Mouse (Mus musculus) NIH3T3 (cell line): ENCODE data around the gene Fhl3.
"Not testable (repeated sequence)": the region's sequence is repeated elsewhere in the genome, so short reads cannot be mapped to it uniquely, and the experiment has no call there.

Experiments used
- DNase-seq: peaks from one replicate; pipeline ENCODE4 v3.0.0-alpha.2; 2012; ENCODE audit warnings: low read depth

Gene Fhl3

DNA sequence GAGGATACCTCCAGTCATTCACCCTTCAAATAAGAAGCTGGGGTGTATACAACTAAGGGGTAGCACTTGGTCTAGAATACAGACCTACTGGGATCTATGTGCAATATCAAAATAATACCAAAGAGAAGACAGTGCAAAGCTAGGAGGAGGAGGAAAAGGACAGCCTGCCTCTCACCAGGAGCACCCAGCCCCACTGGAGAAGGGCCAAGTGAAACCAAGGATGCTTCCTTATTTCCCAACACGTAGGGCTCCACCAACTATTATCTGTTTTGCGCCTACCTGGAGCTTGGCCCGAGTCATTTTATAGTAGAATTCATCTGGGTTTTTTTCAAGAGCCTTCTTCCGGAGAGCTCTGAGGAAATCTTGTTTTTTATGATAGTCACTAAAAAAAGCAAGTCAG lies 17.0 kb upstream of the Fhl3 start:
- DNase-seq, result no peak

DNA sequence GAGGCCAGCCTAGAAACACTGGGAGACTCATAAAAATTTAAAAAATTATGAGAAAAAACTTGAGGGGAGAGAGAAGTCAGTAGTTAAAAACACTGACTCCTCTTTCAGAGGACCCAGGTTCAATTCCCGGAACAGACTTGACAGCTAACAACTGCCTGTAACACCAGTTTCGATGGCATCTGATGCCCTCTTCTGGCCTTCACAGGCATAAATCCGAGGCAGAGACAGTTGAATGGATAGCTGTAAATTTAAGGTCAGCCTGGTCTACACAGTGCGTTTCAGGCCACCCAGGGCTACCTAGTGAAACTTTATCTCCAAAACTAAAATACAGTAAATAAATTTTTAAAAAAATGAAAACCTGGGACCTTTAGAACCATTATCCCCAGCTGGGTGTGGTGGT lies 15.5 kb upstream of the Fhl3 start:
- peak; percentile 45 for DNase-seq

DNA sequence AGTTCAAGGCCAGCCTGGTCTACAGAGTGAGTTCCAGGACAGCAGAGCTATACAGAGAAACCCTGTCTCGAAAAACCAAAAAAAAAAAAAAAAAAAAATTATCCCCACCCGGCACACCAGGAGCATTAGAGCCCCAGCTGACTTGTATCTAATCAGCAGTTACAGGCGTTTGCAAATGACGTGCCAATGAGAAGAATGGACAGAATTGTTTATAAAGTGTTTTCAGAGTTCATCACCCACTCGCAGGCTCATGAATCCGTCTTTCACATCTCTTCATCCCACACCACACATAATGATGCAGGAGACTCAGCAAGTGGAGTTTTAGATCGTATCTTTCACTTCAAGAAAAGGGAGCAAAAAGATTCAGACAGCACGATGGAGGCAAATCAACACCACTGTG lies 15.0 kb upstream of the Fhl3 start:
- DNase-seq, result no peak

DNA sequence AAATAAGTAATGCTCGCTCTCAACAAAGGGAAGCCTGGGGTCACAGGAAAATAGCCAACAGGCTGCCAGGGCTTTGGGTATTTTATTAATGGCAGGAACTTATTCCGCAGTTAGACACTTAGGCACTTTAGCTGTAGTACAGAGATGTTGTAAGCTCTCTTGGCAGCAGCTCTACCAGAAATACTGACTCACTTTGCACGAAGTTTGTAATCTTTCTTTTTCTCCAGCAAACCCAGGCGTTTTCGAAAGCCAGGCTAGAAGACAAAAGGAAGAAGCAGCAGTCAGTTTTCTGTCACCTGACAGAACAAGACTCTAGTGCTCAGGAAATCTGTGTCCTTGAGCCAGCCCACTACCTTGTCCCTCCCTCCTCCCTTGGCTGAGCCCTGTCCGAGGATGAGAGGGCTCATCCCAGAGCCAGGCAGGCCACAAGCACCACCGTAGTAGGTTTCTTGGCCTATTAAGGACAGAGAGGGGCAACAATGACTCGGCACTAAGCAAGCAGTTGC lies 14.6 kb upstream of the Fhl3 start:
- DNase-seq, result peak; percentile 91

DNA sequence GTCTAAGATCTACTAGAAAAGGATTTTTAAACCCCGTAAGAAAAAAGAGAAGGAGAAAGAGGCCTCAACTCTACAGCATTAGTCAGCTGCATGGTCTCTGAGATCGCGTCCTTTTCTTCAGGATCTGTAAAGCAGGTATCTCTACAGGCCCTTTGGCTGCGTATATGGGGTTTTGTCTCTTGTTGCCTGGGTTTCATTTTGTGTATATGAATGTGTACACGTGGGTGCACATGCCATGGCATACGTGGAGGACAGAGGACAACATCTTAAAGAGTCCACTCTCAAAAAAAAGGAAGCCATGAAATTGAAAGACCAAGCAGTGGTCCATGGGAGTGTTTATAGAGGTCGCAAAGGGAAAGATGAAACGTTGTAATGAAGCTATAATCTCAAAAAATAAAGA lies 9.0 kb upstream of the Fhl3 start:
- no peak for DNase-seq

DNA sequence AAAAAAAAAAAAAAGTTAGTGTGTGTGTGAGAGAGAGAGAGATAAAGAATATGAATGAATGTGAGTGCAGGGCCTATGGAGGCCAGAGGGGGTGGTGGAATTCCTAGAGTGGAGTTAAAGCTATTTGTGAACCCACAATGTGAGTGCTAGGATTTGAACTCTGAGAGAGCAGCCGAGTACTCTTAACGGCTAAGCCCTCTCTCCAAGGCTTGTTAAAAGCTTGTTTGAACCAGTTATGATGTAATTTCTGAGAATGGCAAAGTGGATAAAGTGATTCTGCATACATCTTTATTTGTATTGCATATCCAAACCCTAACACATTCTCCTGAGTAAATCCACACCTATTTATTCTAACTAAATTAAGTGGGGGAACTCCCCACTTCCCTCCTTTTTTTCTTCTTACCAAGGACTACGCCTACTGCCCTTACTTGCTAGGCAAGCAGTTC lies 8.1 kb upstream of the Fhl3 start:
- DNase-seq, result peak; percentile 52

DNA sequence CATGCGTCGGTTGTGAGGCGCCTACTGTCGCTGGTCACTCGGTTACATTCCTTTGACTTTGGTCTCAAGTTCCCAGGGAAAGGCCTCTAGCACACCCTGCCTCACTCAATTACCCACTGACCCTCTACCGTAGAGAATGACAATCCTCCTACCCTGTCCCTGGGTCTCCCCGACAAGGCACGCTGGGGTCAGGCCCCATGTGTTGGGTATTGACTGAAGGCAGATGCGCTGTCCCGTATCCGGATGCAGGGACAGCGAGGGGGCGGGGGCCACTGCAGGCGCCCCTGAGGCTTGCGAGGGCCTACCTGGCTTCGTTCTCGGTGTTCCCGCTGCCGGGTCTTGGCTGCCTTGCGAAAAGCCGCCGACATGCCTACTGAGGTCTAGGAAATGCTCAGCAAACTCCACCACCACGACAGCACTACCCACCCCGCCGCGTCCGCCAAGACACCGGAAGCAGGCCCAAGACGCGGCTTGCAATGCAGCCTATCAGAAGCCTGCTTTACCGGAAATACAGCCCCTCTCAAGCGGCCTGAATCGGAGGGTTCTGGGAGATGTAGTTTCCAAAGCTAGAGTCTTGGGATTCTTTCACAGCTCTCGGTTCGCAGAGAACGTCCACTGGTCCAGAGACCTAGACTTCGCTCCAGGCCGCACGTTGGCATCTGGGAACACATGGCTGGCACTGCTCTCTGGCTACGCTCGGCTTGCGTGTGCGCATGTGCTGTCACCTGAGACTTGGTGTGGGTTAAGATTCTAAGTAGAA lies 7.2 kb upstream of the Fhl3 start, which contains the start of gene Utp11:
Gene Utp11 (minus strand): TSS at position 466 of the 760 bp plus-strand sequence.
- peak; percentile 96 for DNase-seq

DNA sequence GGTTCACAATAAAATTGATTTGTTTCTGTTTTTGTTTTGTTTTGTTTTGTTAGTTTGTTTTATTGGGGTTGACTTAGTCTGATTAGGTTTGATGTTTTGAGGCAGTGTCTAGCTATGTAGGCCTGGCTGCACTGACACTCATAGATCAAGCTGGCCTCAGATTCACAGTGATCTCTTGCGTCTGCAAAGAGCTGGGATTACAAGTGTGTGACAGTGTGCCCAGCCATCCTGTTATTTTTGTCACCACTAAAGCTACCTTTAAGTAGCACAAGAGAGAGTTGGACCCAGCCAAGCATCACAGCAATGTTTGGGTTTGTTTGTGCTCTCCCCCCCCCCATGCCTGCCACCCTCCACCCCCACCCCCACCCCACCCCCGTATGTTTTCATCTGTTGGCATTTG lies 5.9 kb upstream of the Fhl3 start:
- no peak for DNase-seq

DNA sequence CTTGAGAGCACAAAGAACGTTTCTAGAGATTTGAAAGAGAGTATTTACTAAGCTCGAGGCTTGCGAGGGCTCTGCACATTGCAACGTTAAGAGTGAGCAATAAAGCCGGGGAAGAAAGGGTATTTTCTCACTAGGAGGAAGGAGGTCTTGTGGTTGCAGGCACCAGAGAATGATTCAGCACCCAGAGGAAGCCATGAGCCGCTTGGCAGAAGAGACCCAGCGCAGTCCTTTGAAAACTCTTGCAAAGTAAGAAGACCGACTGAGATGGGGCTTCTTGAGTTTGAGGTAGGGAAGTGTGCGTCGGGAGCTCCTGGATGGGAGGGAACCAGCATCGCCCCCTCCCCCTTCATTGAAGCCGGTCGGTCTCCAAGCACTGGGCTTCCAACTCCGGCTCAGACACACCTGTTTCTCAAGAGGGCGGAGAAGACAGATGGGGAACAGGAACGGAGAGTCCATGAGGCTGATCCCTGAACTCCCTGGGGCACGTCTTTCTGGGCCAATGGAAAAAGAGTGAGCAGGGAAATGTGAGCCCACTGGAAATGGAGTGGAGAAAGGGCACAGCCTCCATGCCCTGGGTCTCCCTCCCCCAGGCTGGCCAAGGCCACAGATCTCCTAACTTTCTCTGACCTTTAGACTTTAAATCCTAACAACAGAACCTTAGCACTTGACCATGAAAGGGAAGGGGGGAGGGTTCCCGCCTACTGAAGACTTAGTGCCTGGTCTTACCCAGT lies 4.5 kb upstream of the Fhl3 start:
- peak; percentile 67 for DNase-seq

DNA sequence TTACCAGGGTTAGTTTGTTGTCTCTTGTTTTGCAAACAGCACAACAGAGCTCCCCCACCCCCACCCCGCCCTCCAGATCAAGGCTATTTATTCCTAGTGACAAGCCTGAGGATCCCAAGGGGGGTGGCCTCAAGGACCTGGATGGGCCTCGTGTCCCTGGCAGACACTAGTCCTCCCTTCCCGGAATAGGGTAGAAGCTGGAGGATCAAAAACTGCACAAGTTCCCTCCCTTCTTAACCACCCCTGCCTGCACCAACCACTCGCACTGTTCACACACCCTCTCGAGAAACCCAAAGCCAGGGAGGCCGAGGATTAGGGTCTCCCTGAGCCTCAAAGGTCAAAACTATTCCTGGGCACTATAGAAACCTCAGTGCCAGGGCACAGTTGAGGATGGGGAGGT lies 710 bp upstream of the Fhl3 start:
- DNase-seq, result no peak

DNA sequence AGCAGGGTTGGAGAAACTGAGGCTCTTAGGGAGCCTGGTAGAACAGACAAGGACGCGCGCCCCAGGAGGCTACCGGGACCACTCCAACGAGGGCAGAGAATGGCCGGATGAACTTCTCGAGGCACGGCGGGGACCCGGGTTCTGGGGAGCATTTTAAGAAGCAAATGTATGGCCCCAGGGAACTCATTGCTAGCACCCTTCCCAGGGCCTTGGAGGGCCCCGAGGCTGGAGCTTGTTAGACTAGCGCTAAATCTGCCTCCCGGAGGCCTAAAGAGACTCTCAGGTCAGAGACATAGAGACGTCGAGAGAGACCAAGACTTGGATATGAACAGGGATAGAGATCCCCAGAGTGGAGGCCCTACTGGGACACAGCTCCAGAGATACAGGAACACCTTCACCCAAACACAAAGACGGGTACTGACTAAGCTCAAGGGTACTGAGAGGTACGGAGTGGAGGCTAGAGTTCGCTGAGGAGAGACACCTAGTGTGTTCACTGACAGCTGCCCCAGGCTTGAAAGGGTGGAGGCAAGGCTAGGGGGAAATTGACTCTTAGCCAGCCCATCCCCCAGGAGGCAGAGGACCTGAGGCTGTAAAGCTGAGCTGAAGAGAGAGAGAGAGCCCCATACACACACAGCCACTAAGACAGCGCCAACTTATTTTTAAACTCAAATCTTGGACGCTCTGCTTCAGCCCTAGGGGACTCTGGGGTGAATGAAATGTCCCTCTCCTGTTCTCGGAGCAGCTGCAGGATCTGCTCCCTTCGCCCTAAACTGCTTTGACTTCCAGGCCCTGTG lies 748 bp downstream of the Fhl3 start:
- DNase-seq, result peak; percentile 83

DNA sequence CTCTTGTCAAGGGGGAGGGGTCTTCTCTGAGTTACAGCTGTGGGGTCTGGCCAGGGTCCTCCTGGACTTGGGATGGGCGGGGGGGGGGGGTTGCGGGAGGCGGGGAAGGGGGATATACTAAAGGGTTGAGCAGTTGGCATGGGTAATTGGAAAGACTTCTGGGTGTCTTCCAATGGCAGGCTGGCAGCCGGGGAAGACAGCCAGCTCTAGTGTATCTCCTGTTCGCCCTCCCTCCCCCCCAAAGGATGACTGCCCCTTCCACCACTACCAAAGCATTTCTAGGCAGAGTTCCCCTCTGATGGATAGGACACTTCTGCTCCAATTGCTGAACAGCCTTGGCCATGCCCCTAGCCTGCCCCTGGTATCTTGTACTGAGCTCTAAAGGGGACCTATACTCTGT lies 1.4 kb downstream of the Fhl3 start:
- DNase-seq, result peak; percentile 68

DNA sequence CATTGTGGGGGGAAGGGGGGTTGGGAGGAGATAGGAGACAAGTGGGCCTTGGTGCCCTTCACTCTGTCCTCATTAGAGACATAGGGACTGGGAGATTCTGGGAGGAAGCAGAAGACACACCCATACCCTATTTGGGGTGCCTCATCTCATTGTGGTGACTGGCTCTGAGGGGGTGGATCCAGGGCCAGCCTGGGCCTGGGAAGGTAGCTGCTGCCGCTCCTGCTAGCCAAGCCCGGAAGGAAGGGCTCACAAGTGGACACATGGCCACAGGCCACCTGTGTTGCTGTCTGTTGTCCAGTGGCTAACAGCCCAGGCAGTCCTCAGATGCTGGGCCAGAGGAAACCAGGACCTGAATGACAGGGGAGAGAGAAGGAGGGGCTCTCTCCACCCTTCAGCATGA lies 2.9 kb downstream of the Fhl3 start:
- DNase-seq, result peak; percentile 67

DNA sequence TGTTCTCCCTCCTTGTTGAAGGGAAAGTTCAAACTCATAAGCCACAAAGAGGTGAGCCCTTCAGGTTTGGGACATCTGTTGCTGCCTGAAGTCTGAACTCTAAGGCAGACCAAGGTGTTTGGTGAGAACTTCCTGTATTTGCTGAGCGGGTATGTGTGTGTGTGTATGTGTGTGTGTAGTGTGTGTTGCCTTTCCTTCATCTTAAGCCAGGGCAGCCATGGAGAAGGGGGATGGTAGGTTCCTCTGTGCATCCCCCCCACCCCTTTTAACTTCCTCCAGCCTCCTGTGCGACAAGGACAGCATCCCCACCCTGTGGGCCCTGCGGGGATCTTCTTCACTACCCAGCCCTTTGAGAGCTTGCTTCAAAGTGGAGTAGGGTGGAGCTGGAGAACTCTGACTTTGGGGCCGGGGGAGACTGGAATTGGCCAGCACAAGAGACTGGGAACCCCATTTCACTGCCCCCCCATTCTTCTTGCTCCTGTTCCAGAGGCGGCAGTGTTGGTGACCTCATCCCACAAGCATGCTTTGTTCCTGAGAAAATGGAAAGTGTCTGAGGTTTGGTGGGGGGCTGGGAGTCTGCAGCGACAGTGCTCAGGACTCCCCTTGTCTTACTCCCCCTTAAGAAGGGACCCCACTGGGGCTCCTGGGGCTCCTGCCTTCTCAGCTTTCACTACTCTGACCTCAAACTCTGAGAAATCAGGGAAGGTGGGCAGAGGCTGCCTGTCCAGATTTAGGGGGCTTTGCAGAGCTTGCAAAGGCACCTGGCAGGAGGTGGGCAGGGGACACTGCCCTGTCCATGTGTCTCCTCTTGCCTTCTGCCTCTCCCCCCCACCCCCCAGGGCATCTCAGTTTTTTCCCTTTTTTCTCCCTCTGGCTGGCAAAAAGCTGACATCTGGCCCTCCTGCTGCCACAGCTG lies 3.6 kb downstream of the Fhl3 start:
- peak; percentile 81 for DNase-seq

DNA sequence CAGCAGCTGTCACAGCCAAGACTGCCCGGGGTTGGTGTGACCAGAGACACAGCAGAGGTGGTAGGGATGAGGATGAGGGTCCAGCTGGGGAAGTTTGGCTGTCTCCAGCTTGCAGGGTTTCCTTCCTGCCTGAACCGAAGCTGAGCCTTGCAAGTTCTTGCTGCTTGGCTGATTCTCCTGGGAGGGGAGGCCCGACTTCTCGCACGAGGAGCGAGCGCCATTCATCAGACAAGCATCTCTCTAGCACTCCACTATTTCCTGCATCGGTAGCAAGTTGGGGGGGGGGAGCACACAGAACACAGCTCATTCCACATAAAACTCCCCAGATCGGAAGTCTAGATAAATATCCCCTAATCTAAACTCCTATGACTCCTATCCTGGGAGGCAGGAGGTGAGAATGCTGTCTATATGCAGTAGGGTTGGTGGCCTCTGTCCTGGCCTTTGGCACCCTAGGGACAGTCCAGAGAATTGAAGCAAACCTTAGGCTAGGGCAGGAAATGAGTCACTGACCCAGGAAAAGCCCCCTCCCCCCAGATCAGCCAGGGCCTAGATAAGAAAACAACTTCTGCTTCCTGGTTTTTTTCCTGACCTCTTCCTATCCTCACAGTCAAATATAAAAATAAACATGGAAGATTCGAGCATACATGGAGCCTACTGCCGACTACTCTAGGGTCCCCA lies 4.4 kb downstream of the Fhl3 start:
- DNase-seq, result peak; percentile 84

DNA sequence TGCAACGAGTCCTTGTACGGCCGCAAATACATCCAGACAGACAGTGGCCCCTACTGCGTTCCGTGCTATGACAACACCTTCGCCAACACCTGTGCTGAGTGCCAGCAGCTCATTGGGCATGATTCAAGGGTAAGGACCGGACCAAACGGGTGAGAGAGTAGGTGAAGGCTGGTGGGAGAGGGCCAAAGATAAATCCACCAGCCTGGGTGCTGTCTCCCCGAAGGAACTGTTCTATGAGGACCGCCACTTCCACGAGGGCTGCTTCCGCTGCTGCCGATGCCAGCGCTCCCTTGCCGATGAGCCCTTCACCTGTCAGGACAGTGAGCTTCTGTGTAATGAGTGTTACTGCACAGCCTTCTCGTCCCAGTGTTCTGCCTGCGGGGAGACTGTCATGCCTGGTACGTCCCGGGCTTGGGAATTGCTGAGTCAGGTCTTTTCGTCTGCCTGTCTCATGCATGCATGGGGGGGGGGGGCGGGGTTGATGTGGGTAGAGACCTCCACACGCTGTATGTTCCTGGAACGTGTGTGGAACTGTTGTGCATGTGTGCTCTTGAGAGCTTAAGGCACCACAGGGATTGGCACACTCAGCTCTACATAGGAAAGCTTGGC lies 5.3 kb downstream of the Fhl3 start:
- no peak for DNase-seq

DNA sequence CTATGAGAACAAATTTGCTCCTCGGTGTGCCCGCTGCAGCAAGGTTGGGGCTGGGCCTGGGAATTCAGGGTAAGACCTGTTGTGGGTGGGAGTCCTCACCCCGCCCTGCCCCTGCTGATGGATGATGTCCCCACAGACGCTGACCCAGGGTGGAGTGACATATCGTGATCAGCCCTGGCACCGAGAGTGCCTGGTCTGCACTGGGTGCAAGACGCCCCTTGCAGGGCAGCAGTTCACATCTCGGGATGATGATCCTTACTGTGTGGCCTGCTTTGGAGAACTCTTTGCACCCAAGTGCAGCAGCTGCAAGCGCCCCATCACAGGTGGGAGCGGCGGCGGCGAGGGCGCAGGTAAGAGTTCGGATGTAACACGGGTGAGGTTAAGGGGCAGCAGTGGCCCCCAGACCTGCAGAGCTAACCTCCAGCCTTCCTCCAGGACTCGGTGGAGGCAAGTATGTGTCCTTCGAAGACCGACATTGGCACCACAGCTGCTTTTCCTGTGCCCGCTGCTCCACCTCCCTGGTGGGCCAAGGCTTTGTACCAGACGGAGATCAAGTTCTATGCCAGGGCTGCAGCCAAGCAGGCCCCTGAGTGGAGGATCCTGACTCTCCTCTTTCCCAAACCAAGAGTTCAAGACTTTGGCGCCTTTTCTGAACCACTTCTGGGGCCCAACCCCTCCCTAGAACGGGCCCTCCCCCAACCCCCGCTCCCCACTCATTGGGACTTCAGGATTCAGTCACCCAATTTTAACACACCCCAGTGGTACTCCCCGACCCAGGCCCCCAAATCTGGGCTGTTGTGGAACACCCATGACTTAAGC lies 7.1 kb downstream of the Fhl3 start:
- DNase-seq, result not testable (repeated sequence)

DNA sequence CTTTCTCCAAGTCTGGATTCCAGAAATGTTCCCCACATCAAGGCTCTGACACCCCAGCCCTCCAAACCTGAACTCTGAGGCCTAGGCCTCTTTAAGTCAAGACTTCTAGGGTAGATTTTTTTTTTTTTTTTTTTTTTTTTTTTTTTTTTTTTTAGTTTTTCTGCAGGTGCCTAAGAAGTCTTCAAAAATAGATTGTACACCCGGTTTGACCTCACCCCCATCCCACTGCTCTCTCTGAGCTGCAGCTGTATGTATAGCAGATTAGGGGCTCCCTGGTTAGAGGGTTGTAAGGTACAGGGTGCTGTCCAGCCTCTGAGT lies 7.7 kb downstream of the Fhl3 start:
- DNase-seq, result not testable (repeated sequence)
